Mouse (Mus musculus) ES-Bruce4 (cell line): Measurements from ENCODE around the gene Gm20662. TPM values are rescaled to one million over a fixed set of nuclear protein-coding genes. Genes with fewer than 3 reads are reported as not detected.

ENCODE experiments used
- H3K27ac ChIP-seq: 2 replicates; pipeline ENCODE4 v1.5.1; 2012; ENCODE audit warnings: low read length, inconsistent platforms; ENCODE audit not compliant: insufficient read depth
- H3K27me3 ChIP-seq: 2 replicates; pipeline ENCODE4 v1.6.1; 2012; ENCODE audit warnings: mild to moderate bottlenecking, low read length, inconsistent platforms; ENCODE audit not compliant: control insufficient read depth, poor library complexity, insufficient read depth, severe bottlenecking
- H3K36me3 ChIP-seq: 2 replicates; pipeline ENCODE4 v1.6.1; 2012; ENCODE audit warnings: inconsistent platforms, mild to moderate bottlenecking, low read length, moderate library complexity; ENCODE audit not compliant: control insufficient read depth, poor library complexity, insufficient read depth, severe bottlenecking
- H3K4me1 ChIP-seq: one replicate; pipeline ENCODE4 v1.8.1; 2011; ENCODE audit warnings: low read length; ENCODE audit not compliant: control insufficient read depth, insufficient read depth
- H3K4me3 ChIP-seq: 2 replicates; pipeline ENCODE4 v1.5.1; 2011; ENCODE audit warnings: low read depth, mild to moderate bottlenecking, low read length
- H3K9ac ChIP-seq: 2 replicates; pipeline ENCODE4 v1.6.1; 2012; ENCODE audit warnings: low read depth, mild to moderate bottlenecking, inconsistent platforms; ENCODE audit not compliant: poor library complexity, severe bottlenecking
- H3K9me3 ChIP-seq: replicated peaks from 2 replicates; pipeline ENCODE4 v1.6.1; 2012; ENCODE audit warnings: mild to moderate bottlenecking, low read length, inconsistent platforms; ENCODE audit not compliant: control insufficient read depth, poor library complexity, insufficient read depth, severe bottlenecking
- CTCF ChIP-seq: IDR thresholded peaks from one replicate; pipeline ENCODE4 v1.8.1; 2011; ENCODE audit warnings: low read depth, low read length
- EP300 ChIP-seq: IDR thresholded peaks from 2 replicates; pipeline ENCODE4 v1.6.1; 2011; ENCODE audit warnings: low read depth, low read length; ENCODE audit not compliant: insufficient read depth
- POLR2A ChIP-seq: IDR thresholded peaks from one replicate; pipeline ENCODE4 v1.8.1; 2011; ENCODE audit warnings: low read length; ENCODE audit not compliant: insufficient read depth
- polyA plus RNA-seq: library from polyadenylated mRNA; stranded (reverse); fragments of >200 nt; gene quantifications from 2 replicates; pipeline ENCODE4 v1.2.4, GENCODE M21; 2011; ENCODE audit warnings: low read depth; ENCODE audit not compliant: missing spikeins, insufficient read depth, insufficient read length

Gene Gm20662
- not detected in 2 replicates for polyA plus RNA-seq

GRCm38 (mm10) chr9:107996049-107996448, at the start of gene Gm20662:
TSS of gene Gm20662 (plus strand) at chr9:107996349.
- Histone ChIP-seq H3K27me3 (no peaks in the 10 kb centered on the region), H3K27ac (no peak within 1 kb of the TSS), H3K9me3 (no peaks in the 10 kb centered on the region), H3K4me3 (no peak within 1 kb of the TSS; the same call in 1 of the 2 replicates), H3K36me3 (no peaks in the 10 kb centered on the region), H3K9ac (peak within 1 kb of the TSS; percentile 5; the same call in 1 of the 2 replicates), H3K4me1 (no peaks in the 10 kb centered on the region)
- TF ChIP-seq POLR2A: no peak
- TF ChIP-seq CTCF: no peak
- TF ChIP-seq EP300: no peak

- H3K36me3 ChIP-seq: no peaks in the 10 kb centered on the region
- TF ChIP-seq CTCF (no peak), POLR2A (no peak), EP300 (no peak)
- H3K9ac ChIP-seq: no peak overlapping the region
- no peaks in the 10 kb centered on the region for H3K4me1 ChIP-seq
- no peak overlapping the region for H3K27ac ChIP-seq
- H3K9me3 ChIP-seq: no peaks in the 10 kb centered on the region
- no peak overlapping the region for H3K4me3 ChIP-seq
- no peaks in the 10 kb centered on the region for H3K27me3 ChIP-seq
These were observed 48.6 kb upstream of the Gm20662 start for GRCm38 (mm10) chr9:107947241-107948194.

GRCm38 (mm10) chr9:107949184-107949921, 46.8 kb upstream of the Gm20662 start:
- no peaks in the 10 kb centered on the region for H3K9me3 ChIP-seq
- no peak overlapping the region for H3K4me3 ChIP-seq
- TF ChIP-seq CTCF (no peak), EP300 (no peak), POLR2A (no peak)
- H3K36me3 ChIP-seq: no peaks in the 10 kb centered on the region
- no peak overlapping the region for H3K9ac ChIP-seq
- no peaks in the 10 kb centered on the region for H3K27me3 ChIP-seq
- no peak overlapping the region for H3K27ac ChIP-seq
- H3K4me1 ChIP-seq: no peaks in the 10 kb centered on the region

- Histone ChIP-seq H3K27ac (no peak within 1 kb of the TSS), H3K4me3 (peak within 1 kb of the TSS; percentile 64), H3K27me3 (no peaks in the 10 kb centered on the region), H3K36me3 (no peaks in the 10 kb centered on the region), H3K9ac (peak within 1 kb of the TSS; percentile 11; the same call in 1 of the 2 replicates), H3K9me3 (no peaks in the 10 kb centered on the region), H3K4me1 (no peaks in the 10 kb centered on the region)
- TF ChIP-seq POLR2A (no peak), CTCF (no peak), EP300 (no peak)
These were observed 46.3 kb upstream of the Gm20662 start, which contains the start of gene Traip for GRCm38 (mm10) chr9:107949922-107950235. TSS of gene Traip (plus strand) at chr9:107950136.

GRCm38 (mm10) chr9:107950460-107951355, 45.4 kb upstream of the Gm20662 start:
- Histone ChIP-seq H3K27me3 (no peaks in the 10 kb centered on the region), H3K36me3 (no peaks in the 10 kb centered on the region), H3K4me3 (peak overlapping the region; percentile 64), H3K9ac (peak overlapping the region; percentile 11; the same call in 1 of the 2 replicates), H3K4me1 (no peaks in the 10 kb centered on the region), H3K27ac (no peak overlapping the region), H3K9me3 (no peaks in the 10 kb centered on the region)
- no peak for TF ChIP-seq EP300
- no peak for TF ChIP-seq POLR2A
- TF ChIP-seq CTCF: no peak
